Mouse (Mus musculus) forebrain, embryonic 14.5 days (tissue): ENCODE data around the gene Sult3a1. TPM values are rescaled to one million over a fixed set of nuclear protein-coding genes. Genes with fewer than 3 reads are reported as not detected.
"Not testable (repeated sequence)": the region's sequence is repeated elsewhere in the genome, so short reads cannot be mapped to it uniquely, and the experiment has no call there.

Source experiments
- ATAC-seq: fragments of 200-750 bp; cut with Nextera tagmentation; 2 replicates; pipeline ENCODE4 v1.8.0; 2017; ENCODE audit warnings: mild to moderate bottlenecking, moderate library complexity
- DNase-seq: peaks from one replicate; pipeline ENCODE4 v3.0.0-alpha.2; 2015; ENCODE audit warnings: low spot score
- H3K27ac ChIP-seq: fragments of 300-500 bp; sonication (generic); 2 replicates; pipeline ENCODE4 v1.5.1; 2014; ENCODE audit warnings: low read depth, mild to moderate bottlenecking, control low read depth, low read length, moderate library complexity
- H3K27me3 ChIP-seq: fragments of 300-500 bp; sonication (generic); replicated peaks from 2 replicates; pipeline ENCODE4 v1.6.1; 2014; ENCODE audit warnings: low read length, control low read depth, mixed read lengths; ENCODE audit not compliant: control insufficient read depth, insufficient read depth
- H3K36me3 ChIP-seq: fragments of 300-500 bp; sonication (generic); 2 replicates; pipeline ENCODE4 v1.6.1; 2014; ENCODE audit warnings: low read length, control low read depth; ENCODE audit not compliant: control insufficient read depth, insufficient read depth
- H3K4me1 ChIP-seq: fragments of 300-500 bp; sonication (generic); 2 replicates; pipeline ENCODE4 v1.6.1; 2014; ENCODE audit warnings: antibody characterized with exemption, low read length, control low read depth; ENCODE audit not compliant: control insufficient read depth, insufficient read depth
- H3K4me2 ChIP-seq: fragments of 300-500 bp; sonication (generic); 2 replicates; pipeline ENCODE4 v1.6.1; 2014; ENCODE audit warnings: mild to moderate bottlenecking, control low read depth, low read length
- H3K4me3 ChIP-seq: fragments of 300-500 bp; sonication (generic); 2 replicates; pipeline ENCODE4 v1.5.1; 2014; ENCODE audit warnings: low read depth, low read length, control low read depth
- H3K9ac ChIP-seq: fragments of 300-500 bp; sonication (generic); 2 replicates; pipeline ENCODE4 v1.6.1; 2014; ENCODE audit warnings: mild to moderate bottlenecking, low read length, control low read depth, moderate library complexity
- H3K9me3 ChIP-seq: fragments of 300-500 bp; sonication (generic); replicated peaks from 2 replicates; pipeline ENCODE4 v1.6.1; 2016; ENCODE audit warnings: low read length, control low read depth, mixed read lengths; ENCODE audit not compliant: control insufficient read depth
- WGBS: fragments of 180-500 bp; shearing (Covaris S2); extraction: QIAGEN DNeasy Blood & Tissue Kit; methylation state at CpG from one replicate; pipeline ENCODE4 v1.1.7; 2014; 5-methylcytosine and 5-hydroxymethylcytosine counted together
- polyA plus RNA-seq: library from polyadenylated mRNA; unstranded; fragments of >200 nt; fragmentation: Nextera tagmentation; extraction: Ambion mirVana; gene quantifications from 2 replicates; pipeline ENCODE4 v1.2.1, GENCODE M21; 2014

The Sult3a1 gene
- polyA plus RNA-seq, 1 experiment from 2014 or later = not detected

DNA sequence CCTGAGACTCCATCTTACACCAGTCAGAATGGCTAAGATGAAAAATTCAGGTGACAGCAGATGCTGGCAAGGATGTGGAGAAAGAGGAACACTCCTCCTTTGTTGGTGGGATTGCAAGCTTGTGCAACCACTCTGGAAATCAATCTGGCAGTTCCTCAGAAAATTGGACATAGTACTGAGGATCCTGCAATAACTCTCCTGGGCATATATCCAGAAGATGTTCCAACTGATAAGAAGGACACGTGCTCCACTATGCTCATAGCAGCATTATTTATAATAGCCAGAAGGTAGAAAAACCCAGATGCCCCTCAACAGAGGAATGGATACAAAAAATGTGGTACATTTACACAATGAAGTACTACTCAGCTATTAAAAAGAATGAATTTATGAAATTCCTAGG, 44.0 kb downstream of the Sult3a1 start:
- not testable (repeated sequence) for DNase-seq, H3K4me1 ChIP-seq, H3K27me3 ChIP-seq, H3K4me3 ChIP-seq, ATAC-seq, H3K36me3 ChIP-seq, H3K9me3 ChIP-seq, H3K27ac ChIP-seq, H3K9ac ChIP-seq, H3K4me2 ChIP-seq
- WGBS = 87% methylated on average over 1 of the region's 1 CpGs

DNA sequence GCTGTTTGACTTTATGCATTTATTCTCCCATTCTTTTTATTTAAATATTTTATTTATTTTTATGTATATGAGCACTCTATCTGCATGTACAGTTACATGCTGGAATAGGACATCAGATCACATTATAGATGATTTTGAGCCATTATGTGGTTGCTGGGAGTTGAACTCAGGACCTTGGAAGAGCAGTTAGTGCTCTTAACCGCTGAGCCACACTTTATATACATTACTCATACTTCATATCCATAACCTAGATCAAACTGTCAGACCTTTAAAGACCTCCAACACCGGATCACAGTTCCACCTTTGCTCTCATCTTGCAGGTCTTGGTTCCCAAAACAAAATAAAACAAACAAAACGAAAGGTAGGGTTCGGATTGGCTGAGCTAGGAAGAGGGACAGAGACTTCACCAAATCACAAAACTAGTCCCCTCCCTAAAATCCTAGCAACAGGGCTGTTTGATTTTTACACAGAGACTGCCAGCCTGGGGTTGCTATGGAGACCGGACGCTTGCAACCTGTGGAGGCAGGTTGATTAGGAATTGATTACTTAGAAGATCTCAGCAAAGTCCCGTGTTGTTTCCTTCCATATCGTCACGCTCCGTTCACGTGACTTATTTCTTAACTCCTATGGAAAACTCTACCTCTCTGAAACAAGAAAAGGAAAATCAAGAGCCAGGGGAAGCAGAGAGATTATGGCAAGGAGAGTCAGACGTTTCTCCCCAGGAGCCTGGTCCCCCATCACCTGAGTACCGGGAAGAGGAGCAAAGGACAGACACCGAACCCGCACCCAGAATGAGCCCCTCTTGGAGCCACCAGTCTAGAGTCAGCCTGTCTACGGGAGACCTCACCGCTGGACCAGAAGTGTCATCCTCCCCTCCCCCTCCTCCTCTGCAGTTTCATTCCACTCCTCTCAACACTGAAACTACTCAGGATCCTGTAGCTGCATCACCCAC, 47.3 kb downstream of the Sult3a1 start, which contains the start of gene Rsph4a:
Gene Rsph4a, plus strand, starts transcription at position 582 of the 952 bp plus-strand sequence.
- Histone ChIP-seq H3K9me3 (no peaks in the 10 kb centered on the region), H3K4me1 (no peaks in the 10 kb centered on the region), H3K27ac (no peak within 1 kb of the TSS), H3K27me3 (no peaks in the 10 kb centered on the region), H3K4me3 (peak within 1 kb of the TSS; percentile 32), H3K36me3 (no peaks in the 10 kb centered on the region), H3K9ac (peak within 1 kb of the TSS; percentile 4; the same call in 1 of the 2 replicates), H3K4me2 (peak within 1 kb of the TSS; percentile 52)
- WGBS = 7% methylated on average over 17 of the region's 17 CpGs
- DNase-seq = peak; percentile 89
- peak; percentile 99 for ATAC-seq

DNA sequence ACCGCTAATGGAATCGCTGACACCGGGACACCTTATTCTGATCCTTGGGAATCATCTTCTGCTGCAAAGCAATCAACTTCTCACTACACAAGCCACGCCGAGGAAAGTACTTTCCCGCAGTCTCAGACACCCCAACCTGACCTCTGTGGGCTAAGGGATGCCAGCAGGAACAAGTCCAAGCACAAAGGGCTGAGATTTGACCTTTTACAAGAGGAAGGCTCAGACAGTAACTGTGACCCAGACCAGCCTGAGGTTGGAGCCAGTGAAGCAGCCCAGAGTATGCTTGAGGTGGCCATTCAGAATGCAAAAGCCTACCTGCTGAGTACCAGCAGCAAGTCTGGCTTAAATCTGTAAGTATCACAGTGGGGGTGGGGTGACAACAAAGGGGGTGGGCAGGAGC, 48.0 kb downstream of the Sult3a1 start:
- Histone ChIP-seq H3K4me1 (no peaks in the 10 kb centered on the region), H3K4me2 (peak overlapping the region; percentile 52), H3K27me3 (no peaks in the 10 kb centered on the region), H3K36me3 (no peaks in the 10 kb centered on the region), H3K4me3 (peak overlapping the region; percentile 32), H3K9me3 (no peaks in the 10 kb centered on the region), H3K27ac (no peak overlapping the region), H3K9ac (no peak overlapping the region)
- DNase-seq = no peak
- 3% methylated on average over 6 of the region's 6 CpGs for WGBS
- ATAC-seq = peak; percentile 24; the same call in 1 of the 2 replicates

Other genes starting within 250 kb of the Sult3a1 start
- 10.2 and 12.1 TPM in 2 replicates for gene Clvs2, start 233.0 kb upstream of the Sult3a1 start, polyA plus RNA-seq
- not detected in 2 replicates for gene Sult3a2, start 71.0 kb upstream of the Sult3a1 start, polyA plus RNA-seq
- 0.39 and 0.94 TPM in 2 replicates for gene Rsph4a, start 47.4 kb downstream of the Sult3a1 start, polyA plus RNA-seq
- gene Zup1, start 93.5 kb downstream of the Sult3a1 start, polyA plus RNA-seq = 21.4 and 22.8 TPM in 2 replicates
- 147 TPM in 2 replicates for gene Rwdd1, start 161.9 kb downstream of the Sult3a1 start, polyA plus RNA-seq
- not detected in 2 replicates for gene Trappc3l, start 179.9 kb downstream of the Sult3a1 start, polyA plus RNA-seq
- not detected in 2 replicates for gene Calhm4, start 186.6 kb downstream of the Sult3a1 start, polyA plus RNA-seq
- gene Calhm5, start 238.8 kb downstream of the Sult3a1 start, polyA plus RNA-seq = 0.39 and 0.59 TPM in 2 replicates